ENCODE assay signal across 9 mouse cellular contexts in genomic region chr2:156996576-156996975, GRCm38 (mm10). TPM values are rescaled to one million over a fixed set of nuclear protein-coding genes. Genes with fewer than 3 reads are reported as not detected.
A peak's percentile ranks its signal among the peaks of the same experiment; 100 is the strongest.
DNase-seq lines count a peak whose midpoint lies in the region; TF ChIP-seq lines count a peak whose summit lies in the region.
"Had no signal": no experiment of that assay in that cellular context is flagged by ENCODE, and none has a peak within 500 bp of the region (broad histone marks: within the 10 kb centered on the region; RNA-seq: fewer than 3 reads in every experiment).

No protein-coding gene starts in this region.

- peak; percentile 92 for TF ChIP-seq CTCF in layer of hippocampus, adult 2 months (conservative IDR thresholded peaks at IDR 0.05)

- H3K27ac ChIP-seq in layer of hippocampus, adult 2 months, result no peak overlapping the region
- H3K27ac ChIP-seq: macrophage had no signal

- H3K79me2 ChIP-seq in myocyte (ENCODE audit: control insufficient read depth, insufficient read depth), result peaks cover under 1% of the 10 kb centered on the region

- H3K27me3 ChIP-seq in myocyte (ENCODE audit: control insufficient read depth, insufficient read depth, insufficient read length), result no peaks in the 10 kb centered on the region

- TF ChIP-seq POLR2A in myocyte (IDR thresholded peaks at IDR 0.05; ENCODE audit: insufficient read length, low read depth), result no peak

- peak; percentile 46 for DNase-seq in adrenal gland, adult 2 months
- no peak for DNase-seq in adrenal gland, adult 18-20 months (ENCODE audit: low spot score in 2 of 2)
- peak; percentile 51 to 53 for DNase-seq in layer of hippocampus, adult 2 months (ENCODE audit: low spot score in 2 of 2)
- no peak for DNase-seq in layer of hippocampus, adult 9-11 months
- peak; percentile 68 for DNase-seq in R1 (ENCODE audit: low read depth, low spot score)
- peak; percentile 37 for DNase-seq in gastrocnemius, postnatal 25 days
- DNase-seq in urinary bladder, adult 18-20 months (ENCODE audit: low spot score in 2 of 2), result no peak

- H3K36me3 ChIP-seq in myocyte (ENCODE audit: control insufficient read depth, insufficient read depth), result peaks cover 21% of the 10 kb centered on the region

- no peak overlapping the region for H3ac ChIP-seq in myocyte (ENCODE audit: control insufficient read depth, insufficient read length)

- no peak overlapping the region for H3K4me3 ChIP-seq in layer of hippocampus, adult 2 months
- H3K4me3 ChIP-seq in myocyte, result no peak overlapping the region

- no peak overlapping the region for H3K4me2 ChIP-seq in myocyte (ENCODE audit: low read depth)

TF ChIP-seq in myocyte, 11 proteins besides CTCF, POLR2A, EP300 and RAD21:
- peak in 2 of 3 experiments; percentile 25 to 32 for TF ChIP-seq MYOD1 (IDR thresholded peaks at IDR 0.05; ENCODE audit: control insufficient read depth in 1 of 3, insufficient read length in 2 of 3, low read depth in 2 of 3)
- peak in 2 of 3 experiments; percentile 28 to 51 for TF ChIP-seq MYOG (IDR thresholded peaks at IDR 0.05; ENCODE audit: control insufficient read depth in 1 of 3, insufficient read depth in 1 of 3, insufficient read length in 2 of 3, low read depth in 2 of 3)
- no peak for TF ChIP-seq CEBPB (IDR thresholded peaks at IDR 0.05; ENCODE audit: insufficient read depth, poor library complexity, severe bottlenecking)

RNA-seq across cellular contexts. Expression of gene Ndrg3, which starts 4.7 kb away (rescaled TPM):
- 10 to 100 TPM; 68.0 to 72.5 TPM for total RNA-seq in adrenal gland, adult 2 months (2021)
- polyA plus RNA-seq in adrenal gland, adult 2 months (2012; rRNA removed), result 37.7 and 41.7 TPM in 2 replicates
- 10 to 100 TPM; 61.0 to 87.7 TPM for total RNA-seq in adrenal gland, adult 18-20 months (2021)
- 100 to 1,000 TPM; 416 to 430 TPM for total RNA-seq in layer of hippocampus, adult 2 months (2021)
- total RNA-seq in gastrocnemius, postnatal 25 days (2021), result 10 to 100 TPM; 22.7 to 28.2 TPM
- 34.0 TPM for polyA plus RNA-seq in myocyte (2012; fragmentation: generic; extraction: Trizol)

RNA-seq across cellular contexts. Expression of gene Dsn1, which starts 10.4 kb away (rescaled TPM):
- total RNA-seq in adrenal gland, adult 2 months (2021), result 1 to 10 TPM; 4.1 to 6.3 TPM
- polyA plus RNA-seq in adrenal gland, adult 2 months (2012; rRNA removed), result 0.76 and 0.77 TPM in 2 replicates
- 1 to 10 TPM; 2.8 to 3.8 TPM for total RNA-seq in adrenal gland, adult 18-20 months (2021)
- total RNA-seq in layer of hippocampus, adult 2 months (2021), result 1 to 10 TPM; 2.8 to 3.7 TPM
- 1 to 10 TPM; 1.2 to 1.9 TPM for total RNA-seq in gastrocnemius, postnatal 25 days (2021)
- 4.8 TPM for polyA plus RNA-seq in myocyte (2012; fragmentation: generic; extraction: Trizol)

Comparison
In these comparisons a context has a peak if more than half of its experiments do, and no peak if none do; other contexts are left out.
1. DNase-seq: peak in adrenal gland, adult 2 months (single experiment), layer of hippocampus, adult 2 months (2 of 2), R1 (single experiment) and gastrocnemius, postnatal 25 days (single experiment); none in adrenal gland, adult 18-20 months (0 of 2), layer of hippocampus, adult 9-11 months (single experiment) and urinary bladder, adult 18-20 months (0 of 2).
2. RNA of gene Ndrg3, which starts 4.7 kb away (total RNA-seq): 416 to 430 TPM in layer of hippocampus, adult 2 months; 61.0 to 87.7 TPM in adrenal gland, adult 18-20 months, 68.0 to 72.5 TPM in adrenal gland, adult 2 months and 22.7 to 28.2 TPM in gastrocnemius, postnatal 25 days; every median in the first group is over 4 times any median in the second.